Mouse (Mus musculus): Measurements from ENCODE around the gene Mmp23.
"Not testable (repeated sequence)": the region's sequence is repeated elsewhere in the genome, so short reads cannot be mapped to it uniquely, and the experiment has no call there.

The Mmp23 gene

DNA sequence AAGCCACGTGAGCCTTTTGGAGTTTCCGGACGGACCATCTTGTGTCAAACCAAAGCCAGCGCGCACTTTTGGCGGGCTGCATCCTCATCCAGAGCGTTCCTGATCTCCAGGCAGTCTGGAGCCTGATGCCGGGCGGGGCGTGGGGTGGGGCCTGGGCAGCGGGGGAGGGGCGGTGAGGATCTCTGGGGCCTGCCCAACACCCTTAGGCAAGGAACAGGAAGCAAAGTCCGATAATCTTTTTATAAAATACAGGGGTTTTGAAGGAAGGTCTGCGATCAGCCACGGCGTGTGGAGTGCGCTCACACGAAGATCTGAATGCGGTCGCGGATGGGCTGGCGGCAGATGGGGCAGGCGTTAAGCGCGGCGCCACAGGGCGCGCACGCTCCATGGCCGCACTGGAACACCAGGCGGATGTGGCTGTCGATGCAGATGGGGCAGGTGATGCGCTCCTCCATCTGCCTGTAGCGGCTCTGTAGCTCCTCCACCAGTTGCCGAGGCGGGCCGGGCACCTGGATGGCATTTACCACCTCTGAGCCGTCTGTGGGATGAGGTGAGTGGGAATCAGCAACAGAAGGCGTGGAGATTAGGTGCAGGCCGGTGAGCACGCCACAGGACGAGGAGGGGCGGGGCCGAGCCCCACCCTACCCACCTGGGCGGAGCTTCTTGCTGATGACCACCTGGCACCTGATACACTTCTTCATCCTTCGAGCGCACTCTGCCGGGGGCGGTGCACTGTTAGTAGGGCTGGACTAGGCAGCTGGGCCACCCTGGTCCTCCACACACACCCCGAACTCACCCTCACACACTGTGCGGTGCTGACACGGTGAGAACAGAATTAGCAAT, 1.5 kb upstream of the Mmp23 start:
- DNase-seq: peak; percentile 84

DNA sequence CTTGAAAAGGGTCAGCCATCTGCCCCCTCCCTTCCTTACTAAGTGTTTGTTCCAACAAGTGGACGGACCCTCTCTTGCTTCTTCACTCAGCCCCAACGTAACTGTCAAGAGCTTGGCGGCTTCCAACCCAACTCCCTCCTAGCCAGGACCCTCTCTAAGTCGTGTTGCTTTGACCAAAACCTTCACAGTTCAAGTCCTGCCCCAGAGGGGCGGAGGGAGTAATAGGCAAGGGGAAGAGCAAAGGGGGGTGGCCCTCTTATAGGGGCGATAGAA, 935 bp upstream of the Mmp23 start:
- peak; percentile 71 for DNase-seq

- DNase-seq: peak; percentile 78
Measured at GRCm38 (mm10) chr4:155653451-155654182, 433 bp upstream of the Mmp23 start.

- peak; percentile 66 for DNase-seq
Measured at GRCm38 (mm10) chr4:155652283-155653085, 700 bp downstream of the Mmp23 start.

- DNase-seq: no peak
Measured at GRCm38 (mm10) chr4:155651553-155652269, 1.5 kb downstream of the Mmp23 start.

- no peak for DNase-seq
Measured at GRCm38 (mm10) chr4:155649355-155649754, 3.8 kb downstream of the Mmp23 start.

GRCm38 (mm10) chr4:155645721-155646120, 7.5 kb downstream of the Mmp23 start:
- no peak for DNase-seq

GRCm38 (mm10) chr4:155645308-155645707, 7.9 kb downstream of the Mmp23 start, which contains the start of gene Gm10563:
Gene Gm10563 (minus strand): TSS chr4:155645408.
- DNase-seq: not testable (repeated sequence)

GRCm38 (mm10) chr4:155643531-155643930, 9.7 kb downstream of the Mmp23 start:
- DNase-seq: no peak

- DNase-seq: no peak
Measured at GRCm38 (mm10) chr4:155635766-155636499, 17.3 kb downstream of the Mmp23 start.

GRCm38 (mm10) chr4:155630267-155630666, 22.9 kb downstream of the Mmp23 start:
- no peak for DNase-seq

DNA sequence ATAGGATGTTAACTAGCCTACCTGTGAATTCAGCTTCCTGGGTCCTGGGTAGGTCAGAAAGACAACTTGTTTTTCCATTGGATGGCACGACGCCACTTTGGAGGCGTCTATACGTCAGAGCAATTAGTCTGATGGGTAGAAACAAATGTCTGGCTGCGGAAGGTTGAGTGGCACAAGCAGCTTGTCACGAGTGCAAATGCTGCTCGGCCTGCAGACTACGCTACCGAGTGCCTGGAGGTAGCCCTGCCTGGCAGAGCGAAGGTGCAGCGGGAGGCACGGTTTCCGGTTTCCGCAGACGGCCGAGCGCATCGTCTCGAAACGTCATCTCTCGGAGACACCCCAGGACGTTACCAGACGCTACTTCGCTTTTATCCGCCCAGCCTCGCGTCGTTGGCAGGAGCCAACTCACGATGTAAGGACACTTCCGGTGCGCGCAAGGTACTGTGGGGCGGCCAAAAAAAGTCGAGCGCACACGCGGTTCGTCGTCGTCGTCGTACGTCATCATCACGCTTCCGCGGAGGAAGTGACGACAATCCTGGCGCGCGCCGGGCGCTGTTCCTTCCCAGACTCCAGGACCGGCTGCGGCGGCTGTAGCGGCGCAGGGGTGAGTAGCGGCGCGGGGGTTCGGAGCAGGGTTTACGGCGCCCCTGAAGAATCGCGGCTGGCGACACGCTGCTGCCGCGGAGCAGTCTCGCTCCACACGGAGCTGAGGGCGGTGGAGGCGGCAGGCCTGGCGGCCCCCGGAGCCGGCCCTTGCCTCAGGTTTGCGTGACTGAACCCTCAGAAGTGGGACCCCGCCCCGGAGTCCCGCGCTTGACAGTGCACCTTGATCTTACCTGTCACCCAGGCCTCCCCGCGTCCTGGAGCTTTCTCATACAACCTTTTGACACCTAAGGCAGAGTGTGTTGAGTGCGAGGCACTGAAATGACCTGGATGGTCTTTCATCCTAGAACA, 28.6 kb downstream of the Mmp23 start, which contains the start of gene Cdk11b:
Cdk11b (plus strand) TSS at position 517 of the 954 bp plus-strand sequence.
- DNase-seq: peak; percentile 98

- DNase-seq: no peak
Measured at GRCm38 (mm10) chr4:155618321-155618720, 34.9 kb downstream of the Mmp23 start.

GRCm38 (mm10) chr4:155613264-155613663, 39.9 kb downstream of the Mmp23 start:
- DNase-seq: no peak

GRCm38 (mm10) chr4:155611860-155612259, 41.3 kb downstream of the Mmp23 start:
- DNase-seq: no peak

DNA sequence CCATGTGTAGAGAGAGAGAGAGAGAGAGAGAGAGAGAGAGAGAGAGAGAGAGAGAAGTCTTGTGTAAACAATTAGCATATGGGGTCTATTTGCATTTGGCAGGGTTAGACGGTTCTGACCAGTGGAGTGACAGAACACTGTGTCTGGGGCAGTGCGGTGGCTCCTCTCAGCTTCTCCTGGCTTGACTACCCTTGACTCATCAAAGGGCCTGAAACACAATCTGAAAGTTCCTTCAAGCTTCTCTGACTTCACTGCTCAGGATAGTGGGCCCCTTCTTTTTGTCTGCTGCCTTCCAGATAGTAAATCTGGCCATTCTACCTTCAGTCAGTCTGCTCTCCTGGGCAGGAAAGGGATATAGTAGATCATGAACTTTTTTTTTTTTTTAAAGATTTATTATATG, 46.4 kb downstream of the Mmp23 start:
- no peak for DNase-seq

- no peak for DNase-seq
Measured at GRCm38 (mm10) chr4:155605132-155605531, 48.1 kb downstream of the Mmp23 start.

GRCm38 (mm10) chr4:155603801-155604200, 49.4 kb downstream of the Mmp23 start:
- DNase-seq: no peak

GRCm38 (mm10) chr4:155602753-155603152, 50.4 kb downstream of the Mmp23 start:
- no peak for DNase-seq

DNA sequence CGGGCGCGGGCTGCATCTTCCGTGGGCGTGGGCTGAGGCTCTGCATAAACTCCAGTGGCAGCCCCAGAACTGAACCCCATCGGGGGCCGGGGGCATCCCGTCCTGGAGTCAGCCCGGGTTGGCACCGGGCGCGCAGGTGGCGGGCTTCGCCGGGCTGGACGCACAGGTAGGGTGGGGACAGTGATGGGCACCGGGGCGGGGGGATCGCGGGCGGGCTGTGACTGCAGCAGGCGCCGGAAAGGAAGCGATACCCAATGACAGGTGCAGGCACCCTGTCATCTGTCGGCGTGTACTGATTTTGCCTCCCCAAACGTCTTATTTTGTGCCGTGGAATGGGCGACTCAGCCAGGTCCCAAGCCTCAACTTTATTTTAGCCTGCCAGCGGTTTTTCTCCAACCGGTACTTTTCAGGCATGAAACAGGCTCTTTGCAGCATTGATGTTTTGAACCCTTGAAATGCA, 51.2 kb downstream of the Mmp23 start:
- DNase-seq: no peak
